Mouse (Mus musculus) kidney, adult 2 months (tissue): ENCODE results near the gene Slc24a2.

Experiments
- CTCF ChIP-seq: fragments of 200-500 bp; conservative IDR thresholded peaks from 2 replicates; pipeline ENCODE4 v1.5.1; 2011; ENCODE audit warnings: low read depth, mild to moderate bottlenecking, control low read depth, low read length, moderate library complexity, mixed read lengths; ENCODE audit not compliant: insufficient read depth, insufficient read length
- POLR2A ChIP-seq: fragments of 200-500 bp; IDR thresholded peaks from one replicate; pipeline ENCODE4 v1.6.1; 2011; ENCODE audit warnings: low read depth, low read length, control low read depth

DNA sequence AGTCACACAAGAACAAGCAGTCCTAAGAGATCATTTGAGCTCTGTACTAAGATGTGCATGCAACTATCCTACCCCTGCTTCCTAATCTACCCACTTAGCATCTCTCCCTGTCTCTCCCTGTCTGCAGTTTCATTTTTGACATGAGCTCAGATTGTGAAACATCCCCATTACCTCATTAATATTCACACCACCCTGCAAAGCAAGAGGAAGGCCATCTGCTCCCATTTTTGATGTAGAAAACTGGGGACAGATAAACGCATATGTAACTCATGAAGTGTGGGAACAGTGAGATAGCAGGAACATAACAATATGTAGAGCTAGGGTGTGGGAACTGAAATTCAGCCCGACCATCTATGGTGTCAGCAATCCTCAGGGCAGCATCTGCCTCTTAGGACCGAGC, 19.7 kb downstream of the Slc24a2 start:
- TF ChIP-seq CTCF = no peak
- no peak for TF ChIP-seq POLR2A
